Mouse (Mus musculus) adipocyte (in vitro differentiated cells): ENCODE data around the gene Rsph1.

ENCODE experiments used
- DNase-seq: peaks from one replicate; pipeline ENCODE4 v3.0.0-alpha.2; 2016; ENCODE audit warnings: low spot score

The Rsph1 gene

GRCm38 (mm10) chr17:31276922-31277918 is at the start of gene Rsph1:
Rsph1 (minus strand) TSS chr17:31277383.
- no peak for DNase-seq

GRCm38 (mm10) chr17:31326220-31326852 is 49.2 kb upstream of the Rsph1 start:
- DNase-seq, result no peak

GRCm38 (mm10) chr17:31325451-31326219 is 48.5 kb upstream of the Rsph1 start:
- no peak for DNase-seq

GRCm38 (mm10) chr17:31324227-31324626 is 47.0 kb upstream of the Rsph1 start:
- DNase-seq, result no peak

- no peak for DNase-seq
Measured at GRCm38 (mm10) chr17:31323379-31323778, 46.2 kb upstream of the Rsph1 start.

GRCm38 (mm10) chr17:31322446-31322845 is 45.3 kb upstream of the Rsph1 start:
- no peak for DNase-seq

GRCm38 (mm10) chr17:31321425-31321824 is 44.2 kb upstream of the Rsph1 start:
- DNase-seq, result no peak

GRCm38 (mm10) chr17:31318906-31319767 is 42.0 kb upstream of the Rsph1 start:
- DNase-seq, result no peak

GRCm38 (mm10) chr17:31317521-31318272 is 40.5 kb upstream of the Rsph1 start:
- DNase-seq, result no peak

GRCm38 (mm10) chr17:31316998-31317397 is 39.8 kb upstream of the Rsph1 start:
- no peak for DNase-seq

- DNase-seq, result no peak
Measured at GRCm38 (mm10) chr17:31315993-31316392, 38.8 kb upstream of the Rsph1 start.

GRCm38 (mm10) chr17:31315046-31315792 is 38.0 kb upstream of the Rsph1 start:
- no peak for DNase-seq

- no peak for DNase-seq
Measured at GRCm38 (mm10) chr17:31312648-31313047, 35.5 kb upstream of the Rsph1 start.

GRCm38 (mm10) chr17:31311047-31311446 is 33.9 kb upstream of the Rsph1 start:
- DNase-seq, result no peak

- no peak for DNase-seq
Measured at GRCm38 (mm10) chr17:31309281-31309793, 32.2 kb upstream of the Rsph1 start.

- no peak for DNase-seq
Measured at GRCm38 (mm10) chr17:31308291-31308816, 31.2 kb upstream of the Rsph1 start.

GRCm38 (mm10) chr17:31307756-31308155 is 30.6 kb upstream of the Rsph1 start:
- DNase-seq, result no peak

GRCm38 (mm10) chr17:31305776-31306120 is 28.6 kb upstream of the Rsph1 start:
- no peak for DNase-seq
